Comparison of ENCODE assay signal across 8 mouse cellular contexts in genomic region chr17:36315041-36315688, GRCm38 (mm10). TPM values are rescaled to one million over a fixed set of nuclear protein-coding genes. Genes with fewer than 3 reads are reported as not detected.
DNase-seq lines count a peak whose midpoint lies in the region; ATAC-seq and TF ChIP-seq lines count a peak whose summit lies in the region.

No protein-coding gene starts in this region.

- peak overlapping the region; percentile 45 for H3K9ac ChIP-seq in liver, embryonic 14.5 days (replicated peaks)
- peak overlapping the region; percentile 50 for H3K9ac ChIP-seq in stomach, postnatal 0 days (ENCODE audit: low read length)

- TF ChIP-seq POLR2A in bone marrow macrophage, adult 2 months (IDR thresholded peaks at IDR 0.05; ENCODE audit: borderline replicate concordance, low read depth, low read length), result no peak

- peak overlapping the region; percentile 79 for H3K4me2 ChIP-seq in liver, embryonic 14.5 days (ENCODE audit: low read depth)
- H3K4me2 ChIP-seq in stomach, postnatal 0 days (replicated peaks; ENCODE audit: low read depth), result peak overlapping the region; percentile 74

- H3K4me3 ChIP-seq in bone marrow macrophage, adult 2 months (ENCODE audit: insufficient read depth, low read length), result peak overlapping the region; percentile 58
- H3K4me3 ChIP-seq in liver, embryonic 14.5 days (ENCODE audit: insufficient read depth in 1 of 2, low read depth in 2 of 2, low read length in 2 of 2), result peak overlapping the region; percentile 54 to 70
- H3K4me3 ChIP-seq in stomach, postnatal 0 days (ENCODE audit: low read depth, low read length), result peak overlapping the region; percentile 47

- no peak overlapping the region for H3K27ac ChIP-seq in bone marrow macrophage, adult 2 months (ENCODE audit: insufficient read depth, low read depth, low read length)
- H3K27ac ChIP-seq in liver, embryonic 14.5 days, result no peak overlapping the region
- H3K27ac ChIP-seq in stomach, postnatal 0 days (replicated peaks), result no peak overlapping the region

- no peak for TF ChIP-seq EP300 in liver, embryonic 14.5 days (IDR thresholded peaks at IDR 0.05; ENCODE audit: low read depth)
- TF ChIP-seq EP300 in stomach, postnatal 0 days (optimal IDR thresholded peaks at IDR 0.05), result no peak

- 1% methylated on average over 19 of the region's 19 CpGs for WGBS in large intestine, adult 2 months
- WGBS in liver, embryonic 14.5 days (ENCODE audit: insufficient replicate concordance), result under 1% methylated on average over 19 of the region's 19 CpGs
- under 1% methylated on average over 19 of the region's 19 CpGs for WGBS in stomach, postnatal 0 days

- no peaks in the 10 kb centered on the region for H3K36me3 ChIP-seq in liver, embryonic 14.5 days (replicated peaks; ENCODE audit: control insufficient read depth, insufficient read depth, low read depth)
- no peaks in the 10 kb centered on the region for H3K36me3 ChIP-seq in stomach, postnatal 0 days (ENCODE audit: control insufficient read depth, insufficient read depth, low read length)

- no peaks in the 10 kb centered on the region; the same call in 1 of the 2 replicates for H3K27me3 ChIP-seq in liver, embryonic 14.5 days (ENCODE audit: control insufficient read depth, insufficient read depth, low read length)
- H3K27me3 ChIP-seq in stomach, postnatal 0 days (ENCODE audit: control insufficient read depth, insufficient read depth, low read length), result no peaks in the 10 kb centered on the region

- TF ChIP-seq CTCF in bone marrow macrophage, adult 2 months (IDR thresholded peaks at IDR 0.05; ENCODE audit: low read depth, low read length), result no peak
- no peak for TF ChIP-seq CTCF in liver, embryonic 14.5 days (IDR thresholded peaks at IDR 0.05; ENCODE audit: low read depth)
- no peak for TF ChIP-seq CTCF in stomach, postnatal 0 days (IDR thresholded peaks at IDR 0.05; ENCODE audit: low read depth)

- H3K9me3 ChIP-seq in liver, embryonic 14.5 days (ENCODE audit: control insufficient read depth, low read length), result no peaks in the 10 kb centered on the region
- H3K9me3 ChIP-seq in stomach, postnatal 0 days (ENCODE audit: control insufficient read depth, low read length), result no peaks in the 10 kb centered on the region

- peak; percentile 25 for ATAC-seq in erythroid progenitor cell, adult 5-6 weeks (replicated peaks; ENCODE audit: low FRiP score, poor library complexity, severe bottlenecking)
- ATAC-seq in liver, embryonic 14.5 days (ENCODE audit: insufficient read depth), result no peak
- peak; percentile 42; the same call in 1 of the 2 replicates for ATAC-seq in stomach, postnatal 0 days (ENCODE audit: low FRiP score, low TSS enrichment)

- intact Hi-C loops in heart, postnatal 36 days (cut with DNase I), result no loop called here

- peak; percentile 85 for DNase-seq in CD4-positive, CD25-positive, alpha-beta regulatory T cell, adult 2 months (ENCODE audit: low read depth, low spot score)
- DNase-seq in heart, postnatal 36 days, result peak; percentile 28 to 33
- peak; percentile 29 for DNase-seq in large intestine, adult 2 months (ENCODE audit: low read depth, low spot score)
- DNase-seq in liver, embryonic 14.5 days (ENCODE audit: low read depth in 3 of 3, low spot score in 3 of 3), result no peak
- peak; percentile 55 to 60 for DNase-seq in natural killer cell, adult 2 months (ENCODE audit: low spot score in 2 of 2)
- DNase-seq in stomach, postnatal 0 days (ENCODE audit: low spot score), result peak; percentile 29

- H3K4me1 ChIP-seq in bone marrow macrophage, adult 2 months (ENCODE audit: control insufficient read depth, insufficient read depth, low read length), result no peaks in the 10 kb centered on the region
- H3K4me1 ChIP-seq in liver, embryonic 14.5 days (replicated peaks; ENCODE audit: control insufficient read depth in 2 of 2, insufficient read depth in 2 of 2, low read length in 1 of 2), result peaks cover 0 to 4% of the 10 kb centered on the region in 2 experiments; a peak in 1 of 4 replicates
- no peaks in the 10 kb centered on the region for H3K4me1 ChIP-seq in stomach, postnatal 0 days (replicated peaks; ENCODE audit: control insufficient read depth, insufficient read depth)

RNA-seq across cellular contexts. Expression of gene H2-M10.1, which starts 10.8 kb away (rescaled TPM):
- polyA plus RNA-seq in bone marrow macrophage, adult 2 months (2012; ENCODE audit: insufficient read depth, insufficient read length, missing spikeins), result not detected in 2 replicates
- total RNA-seq in erythroid progenitor cell, adult 5-6 weeks (2015; ENCODE audit: low replicate concordance), result not detected in 2 replicates
- not detected in 2 replicates for total RNA-seq in erythroid progenitor cell, adult 5-6 weeks (2017; ENCODE audit: low replicate concordance)
- total RNA-seq in heart, postnatal 36 days (2021), result not detected
- polyA plus RNA-seq in large intestine, adult 2 months (2012; rRNA removed), result not detected in 2 replicates
- not detected in 2 replicates for polyA plus RNA-seq in liver, embryonic 14.5 days (2012; rRNA removed)
- not detected in 2 replicates for polyA plus RNA-seq in liver, embryonic 14.5 days (2014; fragmentation: Nextera tagmentation; extraction: Ambion mirVana)
- not detected in 2 replicates for polyA plus RNA-seq in stomach, postnatal 0 days (2015; fragmentation: Nextera tagmentation; extraction: Ambion mirVana)

RNA-seq across cellular contexts. Expression of gene H2-M10.2, which starts 28.9 kb away (rescaled TPM):
- polyA plus RNA-seq in bone marrow macrophage, adult 2 months (2012; ENCODE audit: insufficient read depth, insufficient read length, missing spikeins), result not detected in 2 replicates
- total RNA-seq in erythroid progenitor cell, adult 5-6 weeks (2015; ENCODE audit: low replicate concordance), result not detected in 2 replicates
- not detected in 2 replicates for total RNA-seq in erythroid progenitor cell, adult 5-6 weeks (2017; ENCODE audit: low replicate concordance)
- not detected for total RNA-seq in heart, postnatal 36 days (2021)
- not detected in 2 replicates for polyA plus RNA-seq in large intestine, adult 2 months (2012; rRNA removed)
- not detected in 2 replicates for polyA plus RNA-seq in liver, embryonic 14.5 days (2012; rRNA removed)
- not detected in 2 replicates for polyA plus RNA-seq in liver, embryonic 14.5 days (2014; fragmentation: Nextera tagmentation; extraction: Ambion mirVana)
- polyA plus RNA-seq in stomach, postnatal 0 days (2015; fragmentation: Nextera tagmentation; extraction: Ambion mirVana), result not detected in 2 replicates

RNA-seq across cellular contexts. Expression of gene Trim39, which starts 43.1 kb away (rescaled TPM):
- polyA plus RNA-seq in bone marrow macrophage, adult 2 months (2012; ENCODE audit: insufficient read depth, insufficient read length, missing spikeins), result 14.5 and 14.8 TPM in 2 replicates
- 25.6 and 29.9 TPM in 2 replicates for total RNA-seq in erythroid progenitor cell, adult 5-6 weeks (2015; ENCODE audit: low replicate concordance)
- 37.4 and 40.9 TPM in 2 replicates for total RNA-seq in erythroid progenitor cell, adult 5-6 weeks (2017; ENCODE audit: low replicate concordance)
- total RNA-seq in heart, postnatal 36 days (2021), result 1 to 10 TPM; 6.5 to 7.6 TPM
- 7.9 and 12.3 TPM in 2 replicates for polyA plus RNA-seq in large intestine, adult 2 months (2012; rRNA removed)
- polyA plus RNA-seq in liver, embryonic 14.5 days (2012; rRNA removed), result 8.0 and 11.0 TPM in 2 replicates
- polyA plus RNA-seq in liver, embryonic 14.5 days (2014; fragmentation: Nextera tagmentation; extraction: Ambion mirVana), result 3.2 and 3.4 TPM in 2 replicates
- polyA plus RNA-seq in stomach, postnatal 0 days (2015; fragmentation: Nextera tagmentation; extraction: Ambion mirVana), result 6.2 and 6.5 TPM in 2 replicates

RNA-seq across cellular contexts. Expression of gene H2-M10.3, which starts 53.1 kb away (rescaled TPM):
- polyA plus RNA-seq in bone marrow macrophage, adult 2 months (2012; ENCODE audit: insufficient read depth, insufficient read length, missing spikeins), result not detected in 2 replicates
- not detected in 2 replicates for total RNA-seq in erythroid progenitor cell, adult 5-6 weeks (2015; ENCODE audit: low replicate concordance)
- not detected in 2 replicates for total RNA-seq in erythroid progenitor cell, adult 5-6 weeks (2017; ENCODE audit: low replicate concordance)
- total RNA-seq in heart, postnatal 36 days (2021), result not detected
- polyA plus RNA-seq in large intestine, adult 2 months (2012; rRNA removed), result not detected in 2 replicates
- polyA plus RNA-seq in liver, embryonic 14.5 days (2012; rRNA removed), result not detected in 2 replicates
- not detected in 2 replicates for polyA plus RNA-seq in liver, embryonic 14.5 days (2014; fragmentation: Nextera tagmentation; extraction: Ambion mirVana)
- polyA plus RNA-seq in stomach, postnatal 0 days (2015; fragmentation: Nextera tagmentation; extraction: Ambion mirVana), result not detected in 2 replicates

RNA-seq across cellular contexts. Expression of gene Rpp21, which starts 57.3 kb away (rescaled TPM):
- 69.5 and 84.4 TPM in 2 replicates for polyA plus RNA-seq in bone marrow macrophage, adult 2 months (2012; ENCODE audit: insufficient read depth, insufficient read length, missing spikeins)
- total RNA-seq in erythroid progenitor cell, adult 5-6 weeks (2015; ENCODE audit: low replicate concordance), result 63.7 and 66.0 TPM in 2 replicates
- 11.8 TPM in 2 replicates for total RNA-seq in erythroid progenitor cell, adult 5-6 weeks (2017; ENCODE audit: low replicate concordance)
- total RNA-seq in heart, postnatal 36 days (2021), result 10 to 100 TPM; 39.6 to 41.1 TPM
- polyA plus RNA-seq in large intestine, adult 2 months (2012; rRNA removed), result 105 and 123 TPM in 2 replicates
- polyA plus RNA-seq in liver, embryonic 14.5 days (2012; rRNA removed), result 40.1 and 51.8 TPM in 2 replicates
- 77.9 and 84.2 TPM in 2 replicates for polyA plus RNA-seq in liver, embryonic 14.5 days (2014; fragmentation: Nextera tagmentation; extraction: Ambion mirVana)
- 126 TPM in 2 replicates for polyA plus RNA-seq in stomach, postnatal 0 days (2015; fragmentation: Nextera tagmentation; extraction: Ambion mirVana)

Comparison
In these comparisons a context has a peak if more than half of its experiments do, and no peak if none do; other contexts are left out.
1. DNase-seq: peak in CD4-positive, CD25-positive, alpha-beta regulatory T cell, adult 2 months (single experiment), heart, postnatal 36 days (2 of 2), large intestine, adult 2 months (single experiment), natural killer cell, adult 2 months (2 of 2) and stomach, postnatal 0 days (single experiment); none in liver, embryonic 14.5 days (0 of 3).
2. Peak in every context shown above with its lines, with median percentiles within 50 percentile points of each other: H3K4me3 ChIP-seq.